Mouse (Mus musculus) embryo, embryonic 10 days (tissue): ENCODE results near the gene Ube2j1.
"Not testable (repeated sequence)": the region's sequence is repeated elsewhere in the genome, so short reads cannot be mapped to it uniquely, and the experiment has no call there.

Experiments
- DNase-seq: peaks from one replicate; pipeline ENCODE4 v3.0.0-alpha.2; 2015; ENCODE audit warnings: low spot score

Gene Ube2j1

GRCm38 (mm10) chr4:33031195-33031960 lies at the start of gene Ube2j1:
Gene Ube2j1 (plus strand): TSS chr4:33031416.
- peak; percentile 90 for DNase-seq

- no peak for DNase-seq
Measured at GRCm38 (mm10) chr4:32981617-32982016, 49.6 kb upstream of the Ube2j1 start.

- DNase-seq = peak; percentile 39
Measured at GRCm38 (mm10) chr4:32982041-32982715, 49.0 kb upstream of the Ube2j1 start.

GRCm38 (mm10) chr4:32982716-32983175 lies 48.5 kb upstream of the Ube2j1 start, which contains the start of gene Rragd:
Gene Rragd (plus strand): TSS chr4:32983037.
- DNase-seq = peak; percentile 47

- DNase-seq = peak; percentile 71
Measured at GRCm38 (mm10) chr4:32983176-32984155, 47.8 kb upstream of the Ube2j1 start.

- DNase-seq = peak; percentile 46
Measured at GRCm38 (mm10) chr4:32984242-32984641, 47.0 kb upstream of the Ube2j1 start.

- DNase-seq = peak; percentile 55
Measured at GRCm38 (mm10) chr4:32984801-32985675, 46.2 kb upstream of the Ube2j1 start.

GRCm38 (mm10) chr4:32985684-32986083 lies 45.5 kb upstream of the Ube2j1 start:
- peak; percentile 81 for DNase-seq

GRCm38 (mm10) chr4:32987006-32987405 lies 44.2 kb upstream of the Ube2j1 start:
- peak; percentile 8 for DNase-seq

GRCm38 (mm10) chr4:32989346-32989745 lies 41.9 kb upstream of the Ube2j1 start:
- no peak for DNase-seq

GRCm38 (mm10) chr4:32994168-32994567 lies 37.0 kb upstream of the Ube2j1 start:
- DNase-seq = no peak

GRCm38 (mm10) chr4:32996083-32996482 lies 35.1 kb upstream of the Ube2j1 start:
- no peak for DNase-seq

GRCm38 (mm10) chr4:32997571-32997970 lies 33.6 kb upstream of the Ube2j1 start:
- DNase-seq = no peak

- no peak for DNase-seq
Measured at GRCm38 (mm10) chr4:32998996-32999395, 32.2 kb upstream of the Ube2j1 start.

- DNase-seq = no peak
Measured at GRCm38 (mm10) chr4:33002081-33002480, 29.1 kb upstream of the Ube2j1 start.

- not testable (repeated sequence) for DNase-seq
Measured at GRCm38 (mm10) chr4:33005595-33006470, 25.4 kb upstream of the Ube2j1 start.

GRCm38 (mm10) chr4:33006844-33007243 lies 24.4 kb upstream of the Ube2j1 start:
- no peak for DNase-seq

- no peak for DNase-seq
Measured at GRCm38 (mm10) chr4:33007443-33008217, 23.6 kb upstream of the Ube2j1 start.

GRCm38 (mm10) chr4:33010078-33010477 lies 21.1 kb upstream of the Ube2j1 start:
- DNase-seq = no peak
